Mouse (Mus musculus) hindbrain, embryonic 10.5 days (tissue): ENCODE measurements around the gene Ppard. TPM values are rescaled to one million over a fixed set of nuclear protein-coding genes. Genes with fewer than 3 reads are reported as not detected.

Experiments
- DNase-seq: peaks from one replicate; pipeline ENCODE4 v3.0.0-alpha.2; 2017; ENCODE audit warnings: low spot score
- H3K27ac ChIP-seq: fragments of 300-500 bp; sonication (generic); 2 replicates; pipeline ENCODE4 v1.5.1; 2016; ENCODE audit warnings: mild to moderate bottlenecking, moderate library complexity
- H3K27me3 ChIP-seq: fragments of 300-500 bp; sonication (generic); 2 replicates; pipeline ENCODE4 v1.6.1; 2016; ENCODE audit warnings: mild to moderate bottlenecking; ENCODE audit not compliant: poor library complexity, insufficient read depth, severe bottlenecking
- H3K36me3 ChIP-seq: fragments of 300-500 bp; sonication (generic); 2 replicates; pipeline ENCODE4 v1.6.1; 2016; ENCODE audit warnings: mild to moderate bottlenecking, moderate library complexity
- H3K4me1 ChIP-seq: fragments of 300-500 bp; sonication (generic); replicated peaks from 2 replicates; pipeline ENCODE4 v1.6.1; 2016; ENCODE audit warnings: mild to moderate bottlenecking
- H3K4me3 ChIP-seq: fragments of 300-500 bp; sonication (generic); 2 replicates; pipeline ENCODE4 v1.5.1; 2016; ENCODE audit warnings: mild to moderate bottlenecking, moderate library complexity
- H3K9me3 ChIP-seq: fragments of 300-500 bp; sonication (generic); 2 replicates; pipeline ENCODE4 v1.6.1; 2016; ENCODE audit warnings: mild to moderate bottlenecking, moderate library complexity
- WGBS: fragments of 180-500 bp; shearing (Covaris S2); methylation state at CpG from one replicate; pipeline ENCODE4 v1.1.7; 2016; 5-methylcytosine and 5-hydroxymethylcytosine counted together
- polyA plus RNA-seq: library from polyadenylated mRNA; unstranded; fragments of >200 nt; fragmentation: Nextera tagmentation; extraction: Ambion mirVana; gene quantifications from 2 replicates; pipeline ENCODE4 v1.2.1, GENCODE M21; 2016

Ppard gene
- polyA plus RNA-seq, 1 experiment from 2014 or later = 2.0 TPM

DNA sequence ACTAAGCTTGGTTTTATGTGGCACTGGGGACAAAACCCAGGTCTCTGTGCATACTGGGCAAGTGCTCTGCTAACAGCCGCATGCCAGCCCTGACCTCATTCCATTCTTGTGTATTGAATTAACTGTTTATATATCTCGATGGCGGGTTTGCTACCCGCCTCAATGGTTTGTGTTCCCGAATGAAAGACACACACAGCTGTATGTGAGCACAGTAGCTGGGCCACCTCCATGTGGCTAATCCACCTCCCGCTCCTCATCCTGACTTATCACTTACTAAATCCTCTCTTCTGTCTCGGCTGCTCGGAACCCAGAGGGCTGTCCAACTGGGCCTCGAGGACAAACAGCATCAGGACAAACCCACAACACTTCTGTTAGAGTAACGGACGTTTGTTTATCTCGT lies 16.6 kb downstream of the Ppard start:
- H3K27ac ChIP-seq = no peak overlapping the region
- DNase-seq = no peak
- 88% methylated on average over 12 of the region's 12 CpGs for WGBS
- H3K36me3 ChIP-seq = peaks cover 11% of the 10 kb centered on the region; the same call in 1 of the 2 replicates
- no peak overlapping the region for H3K4me3 ChIP-seq
- H3K27me3 ChIP-seq = no peaks in the 10 kb centered on the region
- peaks cover 41% of the 10 kb centered on the region for H3K4me1 ChIP-seq
- H3K9me3 ChIP-seq = no peaks in the 10 kb centered on the region

DNA sequence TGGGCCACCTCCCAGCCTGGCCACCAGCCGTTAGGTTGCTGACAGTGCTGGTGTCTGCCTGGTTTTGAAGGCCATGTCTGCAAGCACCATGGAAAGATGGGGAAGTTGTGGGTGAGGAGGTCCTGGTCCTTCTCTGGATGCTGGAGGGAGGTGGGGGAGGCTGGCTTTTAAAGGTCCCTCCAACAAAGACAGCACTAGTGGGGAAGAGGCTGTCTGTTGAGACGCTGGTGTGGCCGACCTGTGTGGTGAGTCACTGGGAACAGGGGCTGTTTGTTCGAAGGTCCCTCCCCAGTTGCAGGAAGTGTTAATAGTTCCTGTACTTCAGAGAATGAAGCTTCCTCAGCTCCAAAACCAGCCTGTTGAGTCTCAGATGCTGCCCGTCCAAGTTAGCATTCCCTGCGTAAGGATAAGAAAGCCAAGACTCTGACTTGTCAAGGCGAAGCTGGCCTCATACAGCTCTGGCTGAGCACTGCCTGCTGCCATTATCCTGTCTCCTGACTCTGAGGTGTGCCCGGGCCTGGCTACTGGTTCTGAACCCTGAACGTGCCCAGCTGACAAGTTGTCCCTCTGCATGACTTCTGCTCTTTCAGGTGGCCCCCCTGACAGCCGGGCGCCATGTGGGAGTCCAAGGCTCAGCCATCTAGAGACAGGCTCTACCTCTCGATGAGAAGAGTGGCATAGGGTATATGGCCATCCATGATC lies 19.2 kb downstream of the Ppard start:
- no peak overlapping the region for H3K4me3 ChIP-seq
- 86% methylated on average over 12 of the region's 12 CpGs for WGBS
- H3K27ac ChIP-seq = 0 out of 2 replicates have a peak overlapping the region, but pooled peaks have one; percentile 53
- peaks cover 11% of the 10 kb centered on the region; the same call in 1 of the 2 replicates for H3K36me3 ChIP-seq
- no peak for DNase-seq
- H3K9me3 ChIP-seq = no peaks in the 10 kb centered on the region
- peaks cover 39% of the 10 kb centered on the region for H3K4me1 ChIP-seq
- H3K27me3 ChIP-seq = no peaks in the 10 kb centered on the region

DNA sequence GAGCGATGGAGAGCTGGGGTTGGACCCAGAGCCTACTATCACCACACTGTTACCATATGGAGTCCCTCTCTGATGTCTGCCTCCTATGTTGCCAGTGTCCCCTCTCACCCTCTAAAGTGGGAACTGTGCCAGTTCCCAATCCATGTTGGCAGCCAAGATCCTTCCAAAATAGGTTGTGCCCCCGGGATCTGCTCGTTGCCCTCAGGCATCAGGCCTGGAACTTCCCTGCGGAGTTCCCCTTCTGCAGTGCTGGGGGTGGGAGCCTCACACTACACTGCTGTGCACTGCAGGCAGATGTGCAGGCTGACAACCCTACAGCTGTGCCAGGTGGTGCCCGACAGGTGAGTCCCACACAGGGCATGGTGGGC lies 19.8 kb downstream of the Ppard start:
- Histone ChIP-seq H3K27me3 (no peaks in the 10 kb centered on the region), H3K4me1 (peaks cover 39% of the 10 kb centered on the region), H3K4me3 (no peak overlapping the region), H3K9me3 (no peaks in the 10 kb centered on the region), H3K36me3 (peaks cover 11% of the 10 kb centered on the region; the same call in 1 of the 2 replicates), H3K27ac (no peak overlapping the region)
- no peak for DNase-seq
- 86% methylated on average over 5 of the region's 5 CpGs for WGBS

GRCm38 (mm10) chr17:28253216-28253615 lies 20.7 kb downstream of the Ppard start:
- Histone ChIP-seq H3K4me3 (no peak overlapping the region), H3K27ac (no peak overlapping the region), H3K36me3 (peaks cover 11% of the 10 kb centered on the region; the same call in 1 of the 2 replicates), H3K9me3 (no peaks in the 10 kb centered on the region), H3K27me3 (no peaks in the 10 kb centered on the region), H3K4me1 (peaks cover 39% of the 10 kb centered on the region)
- 78% methylated on average over 7 of the region's 7 CpGs for WGBS
- peak; percentile 34 for DNase-seq

DNA sequence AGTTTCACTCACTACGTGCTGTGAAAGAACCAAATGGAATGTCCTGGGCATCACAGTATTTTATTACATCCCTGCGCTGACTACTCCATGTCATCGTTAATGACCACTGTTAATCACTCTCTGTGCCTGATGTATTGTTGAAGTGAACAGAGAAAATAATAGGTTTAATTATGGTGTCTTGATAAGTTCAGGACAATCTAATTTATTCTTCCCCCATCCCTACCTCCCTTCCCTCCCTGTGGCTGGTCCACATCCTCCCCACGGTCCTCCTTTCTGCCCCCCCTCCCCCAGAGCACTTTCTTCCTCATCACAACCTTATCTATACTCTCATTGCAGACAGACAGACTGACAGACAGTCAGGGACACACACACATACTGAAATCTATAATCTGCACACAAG lies 22.3 kb downstream of the Ppard start:
- DNase-seq = no peak
- H3K4me3 ChIP-seq = no peak overlapping the region
- H3K27me3 ChIP-seq = no peaks in the 10 kb centered on the region
- 77% methylated on average over 4 of the region's 4 CpGs for WGBS
- H3K36me3 ChIP-seq = peaks cover 22% of the 10 kb centered on the region; the same call in 1 of the 2 replicates
- H3K27ac ChIP-seq = no peak overlapping the region; the same call in 1 of the 2 replicates
- peaks cover 39% of the 10 kb centered on the region for H3K4me1 ChIP-seq
- H3K9me3 ChIP-seq = peaks cover 6% of the 10 kb centered on the region; the same call in 1 of the 2 replicates

- WGBS = 44% methylated on average over 5 of the region's 5 CpGs
Measured at GRCm38 (mm10) chr17:28255651-28256050, 23.2 kb downstream of the Ppard start.

DNA sequence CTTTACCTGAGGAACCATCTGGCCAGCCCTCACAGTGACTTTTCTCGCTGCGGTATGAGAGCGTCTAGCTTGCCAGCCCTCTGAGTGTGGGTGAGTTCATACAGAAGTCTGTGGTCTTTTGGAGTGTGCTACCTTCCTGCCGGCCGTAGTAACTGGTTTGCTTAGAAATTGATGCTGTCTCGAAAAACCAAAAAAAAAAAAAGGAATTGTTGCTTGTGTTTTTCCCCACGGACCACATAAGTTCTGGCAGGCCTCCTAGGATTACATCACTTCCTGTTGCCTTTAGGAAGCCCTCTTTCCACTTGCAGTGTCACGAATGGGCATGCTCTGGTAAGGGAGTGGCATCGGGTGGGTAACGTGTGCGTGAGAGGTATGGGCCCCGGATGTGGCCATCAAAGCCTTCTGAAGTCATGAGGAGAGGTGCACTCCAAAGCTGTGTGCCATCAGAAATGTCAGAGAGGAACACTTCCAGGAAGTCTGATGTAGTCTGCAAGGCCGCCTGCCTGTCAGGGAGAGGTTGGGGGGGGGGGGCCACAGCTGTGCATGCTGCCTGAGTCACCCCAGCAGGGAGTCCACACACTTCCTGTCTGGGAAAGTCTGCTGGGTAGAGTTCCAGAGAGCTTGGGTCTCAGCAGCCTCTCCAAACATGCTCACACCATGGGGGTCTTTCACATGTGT lies 24.3 kb downstream of the Ppard start:
- Histone ChIP-seq H3K36me3 (0 out of 2 replicates have a peak, but pooled peaks cover 11% of the 10 kb centered on the region), H3K9me3 (peaks cover 6% of the 10 kb centered on the region; the same call in 1 of the 2 replicates), H3K4me1 (peaks cover 40% of the 10 kb centered on the region), H3K27me3 (no peaks in the 10 kb centered on the region), H3K27ac (peak overlapping the region; percentile 74), H3K4me3 (no peak overlapping the region)
- 73% methylated on average over 13 of the region's 13 CpGs for WGBS
- DNase-seq = peak; percentile 49

More at GRCm38 (mm10) chr17:28255651-28256050, 23.2 kb downstream of the Ppard start:
- DNase-seq = no peak
- Histone ChIP-seq H3K36me3 (peaks cover 18% of the 10 kb centered on the region; the same call in 1 of the 2 replicates), H3K4me3 (no peak overlapping the region), H3K27me3 (no peaks in the 10 kb centered on the region), H3K4me1 (peaks cover 39% of the 10 kb centered on the region), H3K27ac (peak overlapping the region; percentile 72), H3K9me3 (peaks cover 6% of the 10 kb centered on the region; the same call in 1 of the 2 replicates)

DNA sequence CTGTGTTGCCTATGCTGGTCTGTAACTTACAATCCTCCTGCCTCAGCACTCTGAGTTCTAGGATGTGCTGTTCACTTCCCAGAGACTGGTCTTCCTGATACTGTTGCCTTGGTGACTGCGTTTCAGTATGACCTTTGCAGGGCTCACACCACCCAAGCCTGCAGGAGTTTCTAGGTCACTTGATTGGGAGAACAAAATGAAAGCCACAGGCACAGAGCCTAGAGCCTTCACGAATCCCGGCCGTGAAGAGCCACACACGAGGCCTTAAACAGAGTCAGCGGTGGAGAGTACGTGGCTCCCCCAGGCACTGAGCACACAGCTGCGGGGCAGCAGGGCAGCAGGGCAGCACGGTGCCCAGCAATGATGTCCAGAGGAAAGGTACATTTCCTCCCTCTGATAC lies 25.8 kb downstream of the Ppard start:
- H3K27me3 ChIP-seq = no peaks in the 10 kb centered on the region
- peaks cover 39% of the 10 kb centered on the region for H3K4me1 ChIP-seq
- no peak for DNase-seq
- WGBS = 88% methylated on average over 9 of the region's 9 CpGs
- H3K9me3 ChIP-seq = peaks cover 6% of the 10 kb centered on the region; the same call in 1 of the 2 replicates
- 0 out of 2 replicates have a peak, but pooled peaks cover 11% of the 10 kb centered on the region for H3K36me3 ChIP-seq
- H3K27ac ChIP-seq = peak overlapping the region; percentile 74
- no peak overlapping the region for H3K4me3 ChIP-seq

DNA sequence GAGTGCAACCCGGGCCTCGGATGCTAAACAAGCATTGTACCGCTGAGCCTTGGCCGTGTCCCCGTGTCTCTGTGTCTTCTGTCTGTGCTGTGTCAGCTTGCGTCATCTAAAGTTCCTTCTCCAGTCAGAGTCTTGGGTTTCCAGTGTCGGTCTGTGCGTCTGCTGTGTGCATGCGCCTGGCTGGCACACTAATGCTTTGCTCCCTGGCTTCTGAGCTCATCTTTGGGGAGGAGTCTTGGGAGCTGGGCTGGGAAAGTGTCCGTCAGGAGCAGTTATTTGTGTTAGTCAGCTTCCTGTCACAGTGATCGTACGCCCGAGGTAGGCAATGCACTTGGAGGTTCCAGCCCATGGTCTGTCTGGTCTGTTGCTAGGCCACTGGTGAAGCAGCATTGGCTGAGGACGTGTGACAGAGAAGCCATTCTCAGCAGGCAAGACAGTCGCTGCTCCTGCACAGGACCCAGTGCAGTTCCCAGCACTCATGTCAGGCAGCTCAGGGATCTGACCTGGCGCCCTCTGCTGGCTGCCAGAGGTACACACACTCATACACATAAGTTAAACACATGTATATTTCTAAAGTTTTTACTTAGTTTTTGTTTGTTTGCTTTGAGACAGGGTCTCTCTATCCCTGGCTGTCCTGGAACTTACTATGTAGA lies 27.5 kb downstream of the Ppard start:
- Histone ChIP-seq H3K36me3 (0 out of 2 replicates have a peak, but pooled peaks cover 11% of the 10 kb centered on the region), H3K4me1 (peaks cover 53% of the 10 kb centered on the region), H3K27ac (no peak overlapping the region), H3K27me3 (no peaks in the 10 kb centered on the region), H3K4me3 (no peak overlapping the region), H3K9me3 (peaks cover 6% of the 10 kb centered on the region; the same call in 1 of the 2 replicates)
- WGBS = 81% methylated on average over 16 of the region's 16 CpGs
- DNase-seq = peak; percentile 25

DNA sequence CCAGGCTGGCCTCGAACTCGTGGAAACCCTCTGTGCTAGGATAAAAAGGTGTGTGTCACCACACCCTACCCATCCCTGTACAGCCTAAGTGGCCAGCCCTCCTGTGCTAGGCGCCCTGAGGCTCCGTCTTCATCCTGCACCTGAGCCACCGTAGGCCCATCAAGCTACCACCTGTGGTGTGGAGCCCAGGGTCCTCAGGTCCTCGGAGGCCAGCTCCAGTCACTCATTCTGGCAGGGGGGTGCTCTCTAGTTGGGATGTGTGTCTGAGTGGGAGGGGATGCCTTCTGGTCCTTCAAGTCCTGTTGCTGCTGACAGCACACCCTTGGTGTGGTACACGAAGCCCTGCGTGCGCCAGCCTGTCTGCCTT lies 28.0 kb downstream of the Ppard start:
- DNase-seq = no peak
- Histone ChIP-seq H3K4me1 (peaks cover 52% of the 10 kb centered on the region), H3K27me3 (no peaks in the 10 kb centered on the region), H3K4me3 (no peak overlapping the region), H3K36me3 (0 out of 2 replicates have a peak, but pooled peaks cover 11% of the 10 kb centered on the region), H3K9me3 (peaks cover 6% of the 10 kb centered on the region; the same call in 1 of the 2 replicates), H3K27ac (no peak overlapping the region)
- 82% methylated on average over 9 of the region's 9 CpGs for WGBS

GRCm38 (mm10) chr17:28261795-28262194 lies 29.3 kb downstream of the Ppard start:
- peaks cover 6% of the 10 kb centered on the region; the same call in 1 of the 2 replicates for H3K9me3 ChIP-seq
- H3K4me1 ChIP-seq = peaks cover 41% of the 10 kb centered on the region
- H3K36me3 ChIP-seq = 0 out of 2 replicates have a peak, but pooled peaks cover 11% of the 10 kb centered on the region
- H3K4me3 ChIP-seq = no peak overlapping the region
- no peak for DNase-seq
- H3K27me3 ChIP-seq = no peaks in the 10 kb centered on the region
- no peak overlapping the region for H3K27ac ChIP-seq
- WGBS = 76% methylated on average over 11 of the region's 11 CpGs

DNA sequence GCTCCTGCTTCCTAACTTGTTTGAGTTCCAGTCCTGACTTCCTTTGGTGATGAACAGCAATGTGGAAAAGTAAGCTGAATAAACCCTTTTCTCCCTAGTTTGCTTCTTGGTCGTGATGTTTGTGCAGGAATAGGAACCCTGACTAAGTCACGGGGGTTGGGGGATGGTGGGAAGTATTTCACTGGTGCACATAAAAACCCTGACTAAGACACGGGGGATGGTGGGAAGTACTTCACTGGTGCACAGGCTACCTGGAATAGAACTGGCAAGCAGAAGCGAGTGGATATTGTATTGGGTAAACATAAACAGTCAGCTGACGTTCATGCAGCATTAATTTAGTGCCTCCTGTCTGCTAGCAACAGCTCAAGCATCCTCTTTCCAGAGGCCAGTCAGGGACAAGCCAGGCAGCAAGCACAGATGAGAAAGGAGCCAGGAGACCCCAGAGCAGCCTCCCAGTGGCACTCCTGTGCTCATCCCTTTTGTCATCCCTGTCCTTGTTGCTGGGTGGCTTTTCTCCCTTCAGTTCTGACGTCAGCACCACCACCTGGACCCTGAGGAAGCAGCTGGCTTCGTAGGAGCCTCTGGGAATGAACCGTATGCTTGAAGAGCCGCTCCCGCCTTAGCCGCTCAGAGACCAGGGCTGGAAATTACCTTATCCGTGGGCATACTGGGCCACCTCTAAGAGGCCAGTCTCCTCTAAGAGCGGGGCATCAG lies 30.8 kb downstream of the Ppard start:
- DNase-seq = no peak
- H3K4me3 ChIP-seq = no peak overlapping the region
- WGBS = 70% methylated on average over 13 of the region's 13 CpGs
- peaks cover 29% of the 10 kb centered on the region for H3K4me1 ChIP-seq
- no peaks in the 10 kb centered on the region for H3K27me3 ChIP-seq
- 0 out of 2 replicates have a peak, but pooled peaks cover 11% of the 10 kb centered on the region for H3K36me3 ChIP-seq
- peaks cover 6% of the 10 kb centered on the region; the same call in 1 of the 2 replicates for H3K9me3 ChIP-seq
- H3K27ac ChIP-seq = no peak overlapping the region
